ENCODE assay signal across 16 mouse cellular contexts in genomic region chr1:189119941-189120735, GRCm38 (mm10).
DNase-seq lines count a peak whose midpoint lies in the region; ATAC-seq and TF ChIP-seq lines count a peak whose summit lies in the region.
"Had no signal": no experiment of that assay in that cellular context is flagged by ENCODE, and none has a peak within 500 bp of the region (broad histone marks: within the 10 kb centered on the region; RNA-seq: fewer than 3 reads in every experiment).

No protein-coding gene starts in this region.

- no peak for TF ChIP-seq CTCF in heart, adult 2 months (IDR thresholded peaks at IDR 0.05)
- TF ChIP-seq CTCF in lung, embryonic 14.5 days (IDR thresholded peaks at IDR 0.05; ENCODE audit: low read depth), result no peak

- 74% methylated on average over 6 of the region's 6 CpGs for WGBS in heart, adult 2 months
- WGBS in lung, embryonic 14.5 days, result 65% methylated on average over 6 of the region's 6 CpGs
- WGBS in liver, embryonic 11.5 days, result 90% methylated on average over 6 of the region's 6 CpGs

- no peak for TF ChIP-seq POLR2A in heart, adult 2 months (IDR thresholded peaks at IDR 0.05; ENCODE audit: insufficient read depth, low read depth, low read length)

- no peak overlapping the region for H3K27ac ChIP-seq in heart, adult 2 months
- 0 out of 2 replicates have a peak overlapping the region, but pooled peaks have one; percentile 2 for H3K27ac ChIP-seq in lung, embryonic 14.5 days (ENCODE audit: low read depth)
- H3K27ac ChIP-seq in liver, embryonic 11.5 days (ENCODE audit: low read depth, low read length), result no peak overlapping the region
- H3K27ac ChIP-seq: embryonic facial prominence, embryonic 15.5 days; heart, embryonic 13.5 days; intestine, embryonic 15.5 days; kidney, postnatal 0 days; liver, embryonic 14.5 days; neural tube, embryonic 12.5 days had no signal

- no peak for TF ChIP-seq EP300 in heart, adult 2 months (IDR thresholded peaks at IDR 0.05; ENCODE audit: insufficient read depth, low read depth, low read length)

- H3K27me3 ChIP-seq in heart, adult 2 months (ENCODE audit: control insufficient read depth, insufficient read depth, low read length), result no peaks in the 10 kb centered on the region
- H3K27me3 ChIP-seq in lung, embryonic 14.5 days (ENCODE audit: insufficient read depth, low read length), result no peaks in the 10 kb centered on the region
- H3K27me3 ChIP-seq in liver, embryonic 11.5 days (replicated peaks; ENCODE audit: control insufficient read depth, insufficient read depth, low read length), result no peaks in the 10 kb centered on the region
- H3K27me3 ChIP-seq: embryonic facial prominence, embryonic 15.5 days; heart, embryonic 13.5 days; intestine, embryonic 15.5 days; neural tube, embryonic 12.5 days had no signal

- no peaks in the 10 kb centered on the region for H3K36me3 ChIP-seq in heart, adult 2 months (ENCODE audit: control insufficient read depth, insufficient read depth, low read length)
- H3K36me3 ChIP-seq in lung, embryonic 14.5 days (ENCODE audit: insufficient read depth), result no peaks in the 10 kb centered on the region
- no peaks in the 10 kb centered on the region for H3K36me3 ChIP-seq in liver, embryonic 11.5 days (ENCODE audit: control insufficient read depth, insufficient read depth, low read length)
- H3K36me3 ChIP-seq: embryonic facial prominence, embryonic 15.5 days; heart, embryonic 13.5 days; intestine, embryonic 15.5 days; neural tube, embryonic 12.5 days had no signal

- H3K9ac ChIP-seq in heart, adult 2 months (ENCODE audit: low read depth, low read length), result no peak overlapping the region
- no peak overlapping the region for H3K9ac ChIP-seq in lung, embryonic 14.5 days
- H3K9ac ChIP-seq in liver, embryonic 11.5 days (ENCODE audit: low read depth, low read length), result no peak overlapping the region
- H3K9ac ChIP-seq: embryonic facial prominence, embryonic 15.5 days; heart, embryonic 13.5 days; intestine, embryonic 15.5 days; liver, embryonic 14.5 days; neural tube, embryonic 12.5 days had no signal

- ATAC-seq in cerebellum, adult (ENCODE audit: insufficient number of reproducible peaks, low FRiP score, low TSS enrichment), result peak; percentile 37; the same call in 1 of the 2 replicates
- no peak for ATAC-seq in lung, embryonic 14.5 days (ENCODE audit: insufficient read depth)
- no peak for ATAC-seq in liver, embryonic 11.5 days (replicated peaks; ENCODE audit: low FRiP score)
- ATAC-seq: intestine, embryonic 15.5 days had no signal

- H3K79me2 ChIP-seq in heart, adult 2 months (replicated peaks; ENCODE audit: control insufficient read depth, insufficient read depth, low read length), result no peaks in the 10 kb centered on the region

- DNase-seq in cerebellum, adult 11-12 months, result no peak
- DNase-seq in heart, adult 11 months, result peak; percentile 81
- DNase-seq in heart, adult 2 months, result no peak
- peak; percentile 56 for DNase-seq in lung, embryonic 14.5 days
- DNase-seq in lung, postnatal 36 days, result no peak
- peak; percentile 43 for DNase-seq in adrenal gland, postnatal 14 days
- no peak for DNase-seq in liver, embryonic 11.5 days (ENCODE audit: low spot score)
- DNase-seq: heart, postnatal 4 days; right cerebral cortex, postnatal 4 days had no signal

- intact Hi-C loops in heart, adult 2 months (cut with DNase I), result loop anchor here (5.0 to 10.0 kb wide), 2 partner anchors 42 to 115 kb away; no protein-coding TSS in a partner anchor

- H3K4me3 ChIP-seq in heart, adult 2 months, result no peak overlapping the region
- no peak overlapping the region for H3K4me3 ChIP-seq in lung, embryonic 14.5 days (ENCODE audit: low read depth, low read length)
- H3K4me3 ChIP-seq in liver, embryonic 11.5 days (ENCODE audit: low read depth, low read length), result no peak overlapping the region
- H3K4me3 ChIP-seq: embryonic facial prominence, embryonic 15.5 days; heart, embryonic 13.5 days; intestine, embryonic 15.5 days; neural tube, embryonic 12.5 days had no signal

- peaks cover 1% of the 10 kb centered on the region; the same call in 1 of the 2 replicates for H3K4me1 ChIP-seq in heart, adult 2 months (ENCODE audit: control insufficient read depth, insufficient read depth, low read length)
- no peaks in the 10 kb centered on the region for H3K4me1 ChIP-seq in lung, embryonic 14.5 days (ENCODE audit: insufficient read depth)
- H3K4me1 ChIP-seq in liver, embryonic 11.5 days (replicated peaks; ENCODE audit: control insufficient read depth, insufficient read depth, low read length), result no peaks in the 10 kb centered on the region
- H3K4me1 ChIP-seq: embryonic facial prominence, embryonic 15.5 days; heart, embryonic 13.5 days; intestine, embryonic 15.5 days; neural tube, embryonic 12.5 days had no signal

- H3K4me2 ChIP-seq in lung, embryonic 14.5 days, result no peak overlapping the region
- H3K4me2 ChIP-seq in liver, embryonic 11.5 days, result no peak overlapping the region
- H3K4me2 ChIP-seq: embryonic facial prominence, embryonic 15.5 days; heart, embryonic 13.5 days; intestine, embryonic 15.5 days; neural tube, embryonic 12.5 days had no signal

- no peaks in the 10 kb centered on the region for H3K9me3 ChIP-seq in lung, embryonic 14.5 days (ENCODE audit: low read depth, low read length)
- no peaks in the 10 kb centered on the region for H3K9me3 ChIP-seq in liver, embryonic 11.5 days (ENCODE audit: control insufficient read depth, low read length)
- H3K9me3 ChIP-seq: embryonic facial prominence, embryonic 15.5 days; heart, embryonic 13.5 days; intestine, embryonic 15.5 days; neural tube, embryonic 12.5 days had no signal

Comparison
In these comparisons a context has a peak if more than half of its experiments do, and no peak if none do; other contexts are left out.
1. DNase-seq: peak in heart, adult 11 months (single experiment), lung, embryonic 14.5 days (single experiment) and adrenal gland, postnatal 14 days (single experiment); none in cerebellum, adult 11-12 months (single experiment), heart, adult 2 months (0 of 2), lung, postnatal 36 days (single experiment) and liver, embryonic 11.5 days (single experiment).